In genomic region chr7:131371470-131371860, GRCm38 (mm10) we compare ENCODE assay signal across 9 mouse cellular contexts. TPM values are rescaled to one million over a fixed set of nuclear protein-coding genes. Genes with fewer than 3 reads are reported as not detected.
DNase-seq lines count a peak whose midpoint lies in the region; ATAC-seq and TF ChIP-seq lines count a peak whose summit lies in the region.
"Had no signal": no experiment of that assay in that cellular context is flagged by ENCODE, and none has a peak within 500 bp of the region (broad histone marks: within the 10 kb centered on the region; RNA-seq: fewer than 3 reads in every experiment).

No protein-coding gene starts in this region.

- TF ChIP-seq CTCF in layer of hippocampus, adult 2 months (conservative IDR thresholded peaks at IDR 0.05), result no peak
- TF ChIP-seq CTCF in cortical plate, adult 2 months (IDR thresholded peaks at IDR 0.05; ENCODE audit: extremely low read depth, insufficient read depth, low read length), result no peak
- no peak for TF ChIP-seq CTCF in midbrain, postnatal 0 days (IDR thresholded peaks at IDR 0.05)

- peak overlapping the region; percentile 100 for H3K27ac ChIP-seq in layer of hippocampus, adult 2 months
- H3K27ac ChIP-seq in cortical plate, adult 2 months (ENCODE audit: insufficient read depth, low read length), result peak overlapping the region; percentile 94
- H3K27ac ChIP-seq in midbrain, postnatal 0 days (ENCODE audit: low read depth, low read length), result peak overlapping the region; percentile 75

- no peaks in the 10 kb centered on the region for H3K27me3 ChIP-seq in midbrain, postnatal 0 days (ENCODE audit: insufficient read depth, low read length)

- 4% methylated on average over 9 of the region's 9 CpGs for WGBS in midbrain, postnatal 0 days

- no peak for TF ChIP-seq POLR2A in cortical plate, adult 2 months (IDR thresholded peaks at IDR 0.05; ENCODE audit: extremely low read depth, insufficient read depth, low read length)

- peak overlapping the region; percentile 67 for H3K4me3 ChIP-seq in layer of hippocampus, adult 2 months
- peak overlapping the region; percentile 84 for H3K4me3 ChIP-seq in cortical plate, adult 2 months (ENCODE audit: insufficient read depth, low read length)
- H3K4me3 ChIP-seq in midbrain, postnatal 0 days (ENCODE audit: low read depth, low read length), result peak overlapping the region; percentile 62

- peak overlapping the region; percentile 73 for H3K4me2 ChIP-seq in midbrain, postnatal 0 days (ENCODE audit: low read depth, low read length, poor library complexity, severe bottlenecking)

- intact Hi-C loops in gastrocnemius, postnatal 14 days (cut with DNase I; ENCODE audit: low total_unique reads), result no loop called here

- H3K36me3 ChIP-seq in midbrain, postnatal 0 days (ENCODE audit: insufficient read depth, low read length), result no peaks in the 10 kb centered on the region

- no peak for DNase-seq in layer of hippocampus, adult 2 months (ENCODE audit: low spot score in 2 of 2)
- no peak for DNase-seq in layer of hippocampus, postnatal 25 days (ENCODE audit: extremely low spot score in 1 of 2, low spot score in 1 of 2)
- no peak for DNase-seq in midbrain, postnatal 0 days (ENCODE audit: low spot score)
- no peak for DNase-seq in Muller cell, postnatal 12 days (ENCODE audit: inconsistent ontology term)
- no peak for DNase-seq in kidney, adult 18-20 months
- DNase-seq in gastrocnemius, postnatal 14 days, result no peak

- H3K4me1 ChIP-seq in cortical plate, adult 2 months (ENCODE audit: control insufficient read depth, insufficient read depth, low read length), result no peaks in the 10 kb centered on the region; the same call in 1 of the 2 replicates
- no peaks in the 10 kb centered on the region for H3K4me1 ChIP-seq in midbrain, postnatal 0 days (ENCODE audit: insufficient read depth, low read length)

- peak; percentile 1 for ATAC-seq in inflammation-experienced regulatory T-cells, adult 6 months
- peak; percentile 54; the same call in 1 of the 2 replicates for ATAC-seq in midbrain, postnatal 0 days (ENCODE audit: low FRiP score)

- peak overlapping the region; percentile 72 for H3K9ac ChIP-seq in midbrain, postnatal 0 days (replicated peaks; ENCODE audit: low read length, poor library complexity, severe bottlenecking)

- H3K9me3 ChIP-seq in midbrain, postnatal 0 days (ENCODE audit: low read length), result no peaks in the 10 kb centered on the region

RNA-seq across cellular contexts. Expression of gene Pstk, which starts 0.5 kb away (rescaled TPM):
- 10 to 100 TPM; 50.1 to 57.4 TPM for total RNA-seq in layer of hippocampus, adult 2 months (2021)
- total RNA-seq in layer of hippocampus, postnatal 25 days (2021), result 10 to 100 TPM; 47.9 to 57.1 TPM
- 59.5 and 64.4 TPM in 2 replicates for polyA plus RNA-seq in cortical plate, adult 2 months (2012; rRNA removed)
- polyA plus RNA-seq in inflammation-experienced regulatory T-cells, adult 6 months (2017; shearing (Covaris generic)), result 10 to 100 TPM; 39.3 to 44.7 (median 44.3) TPM
- total RNA-seq in midbrain, postnatal 0 days (2014; rRNA removed), result 36.6 and 44.5 TPM in 2 replicates
- 54.3 and 55.0 TPM in 2 replicates for polyA plus RNA-seq in midbrain, postnatal 0 days (2015; fragmentation: Nextera tagmentation; extraction: Ambion mirVana)
- 10 to 100 TPM; 30.7 to 34.8 TPM for total RNA-seq in gastrocnemius, postnatal 14 days (2021)

RNA-seq across cellular contexts. Expression of gene 2310057M21Rik, which starts 8.9 kb away (rescaled TPM):
- 10 to 100 TPM; 25.7 to 32.2 TPM for total RNA-seq in layer of hippocampus, adult 2 months (2021)
- total RNA-seq in layer of hippocampus, postnatal 25 days (2021), result 10 to 100 TPM; 31.4 to 32.1 TPM
- 14.2 and 15.2 TPM in 2 replicates for polyA plus RNA-seq in cortical plate, adult 2 months (2012; rRNA removed)
- polyA plus RNA-seq in inflammation-experienced regulatory T-cells, adult 6 months (2017; shearing (Covaris generic)), result 10 to 100 TPM; 21.7 to 26.3 (median 23.0) TPM
- 16.2 and 28.7 TPM in 2 replicates for total RNA-seq in midbrain, postnatal 0 days (2014; rRNA removed)
- polyA plus RNA-seq in midbrain, postnatal 0 days (2015; fragmentation: Nextera tagmentation; extraction: Ambion mirVana), result 24.9 and 28.1 TPM in 2 replicates
- 10 to 100 TPM; 13.2 to 14.0 TPM for total RNA-seq in gastrocnemius, postnatal 14 days (2021)

RNA-seq across cellular contexts. Expression of gene Fam24a, which starts 37.8 kb away (rescaled TPM):
- not detected for total RNA-seq in layer of hippocampus, adult 2 months (2021)
- not detected for total RNA-seq in layer of hippocampus, postnatal 25 days (2021)
- not detected in 2 replicates for polyA plus RNA-seq in cortical plate, adult 2 months (2012; rRNA removed)
- not detected for polyA plus RNA-seq in inflammation-experienced regulatory T-cells, adult 6 months (2017; shearing (Covaris generic))
- not detected in 2 replicates for total RNA-seq in midbrain, postnatal 0 days (2014; rRNA removed)
- polyA plus RNA-seq in midbrain, postnatal 0 days (2015; fragmentation: Nextera tagmentation; extraction: Ambion mirVana), result 0.66 TPM in 1 of 2 replicates, not detected in the other
- not detected for total RNA-seq in gastrocnemius, postnatal 14 days (2021)
- total RNA-seq: adrenal gland, postnatal 25 days had no signal

RNA-seq across cellular contexts. Expression of gene Ikzf5, which starts 38.9 kb away (rescaled TPM):
- 10 to 100 TPM; 52.3 to 55.6 TPM for total RNA-seq in layer of hippocampus, adult 2 months (2021)
- total RNA-seq in layer of hippocampus, postnatal 25 days (2021), result 10 to 100 TPM; 47.5 to 51.2 TPM
- 17.8 and 18.4 TPM in 2 replicates for polyA plus RNA-seq in cortical plate, adult 2 months (2012; rRNA removed)
- polyA plus RNA-seq in inflammation-experienced regulatory T-cells, adult 6 months (2017; shearing (Covaris generic)), result 10 to 100 TPM; 29.4 to 39.5 (median 34.0) TPM
- total RNA-seq in midbrain, postnatal 0 days (2014; rRNA removed), result 11.8 and 19.9 TPM in 2 replicates
- polyA plus RNA-seq in midbrain, postnatal 0 days (2015; fragmentation: Nextera tagmentation; extraction: Ambion mirVana), result 9.5 and 10.8 TPM in 2 replicates
- total RNA-seq in gastrocnemius, postnatal 14 days (2021), result 10 to 100 TPM; 20.1 to 25.2 TPM

RNA-seq across cellular contexts. Expression of gene Acadsb, which starts 38.9 kb away (rescaled TPM):
- total RNA-seq in layer of hippocampus, adult 2 months (2021), result 10 to 100 TPM; 83.9 to 92.3 TPM
- 10 to 100 TPM; 75.5 to 78.6 TPM for total RNA-seq in layer of hippocampus, postnatal 25 days (2021)
- polyA plus RNA-seq in cortical plate, adult 2 months (2012; rRNA removed), result 36.2 and 38.5 TPM in 2 replicates
- polyA plus RNA-seq in inflammation-experienced regulatory T-cells, adult 6 months (2017; shearing (Covaris generic)), result 10 to 100 TPM; 27.1 to 66.2 (median 49.5) TPM
- 36.2 and 47.2 TPM in 2 replicates for total RNA-seq in midbrain, postnatal 0 days (2014; rRNA removed)
- 73.2 and 78.7 TPM in 2 replicates for polyA plus RNA-seq in midbrain, postnatal 0 days (2015; fragmentation: Nextera tagmentation; extraction: Ambion mirVana)
- total RNA-seq in gastrocnemius, postnatal 14 days (2021), result 10 to 100 TPM; 79.4 to 89.0 TPM
